Mouse (Mus musculus) right cerebral cortex, postnatal 36 days (tissue): ENCODE measurements at regions not wholly inside any gene's neighbourhood (a gene's known extent, or its start where the extent isn't known, plus 50 kb on each side); places are given as distances from the start of the nearest gene placed in this dataset.

Experiments used
- DNase-seq, 2 experiments: peaks; one replicate each; pipeline ENCODE4 v3.0.0; 2022; ENCODE audit warnings: low spot score in 2 of 2, mixed read lengths in 1 of 2

DNA sequence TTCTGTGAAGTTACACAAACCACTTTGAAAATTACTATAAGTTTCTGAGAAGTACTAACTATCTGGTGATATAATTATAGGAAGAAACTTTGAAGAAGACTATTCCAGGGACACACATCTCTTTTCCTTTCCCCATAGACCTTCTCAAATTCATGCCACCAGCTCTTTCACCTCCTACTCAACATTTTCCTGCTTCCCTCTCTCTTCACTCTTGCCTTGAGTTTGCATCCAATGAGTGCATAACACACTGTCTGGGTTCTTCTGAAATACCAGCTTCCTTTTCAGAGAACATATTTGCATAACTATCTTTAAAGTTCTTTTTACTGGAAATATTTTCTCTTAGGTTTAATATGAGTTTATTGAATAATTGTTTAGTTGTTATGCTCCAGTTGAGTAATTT is 451.9 kb upstream of the Rgs18 start:
- DNase-seq, result peak in 1 of 2 experiments; percentile 17
